Mouse (Mus musculus) erythroblast, adult 5-6 weeks (primary cell): ENCODE results near the gene Ppp6c. TPM values are rescaled to one million over a fixed set of nuclear protein-coding genes. Genes with fewer than 3 reads are reported as not detected.

Experiments used
- ATAC-seq: replicated peaks from 2 replicates; pipeline ENCODE4 v1.8.0; 2016; ENCODE audit warnings: moderate number of reproducible peaks, mild to moderate bottlenecking, moderate TSS enrichment, inconsistent platforms; ENCODE audit not compliant: poor library complexity, low FRiP score, severe bottlenecking
- total RNA-seq, 2 experiments: library from RNA; stranded (forward) in 1 of 2; stranded (reverse) in 1 of 2; fragments of 150-400 nt in 1 of 2; fragments of 200-764, 138-1000 nt in 1 of 2; gene quantifications; 2 replicates each; pipeline versions ENCODE4 v1.2.3 to v1.2.4; 2015 to 2017; ENCODE audit warnings: low replicate concordance in 2 of 2

Gene Ppp6c
- total RNA-seq, 2 experiments from 2014 or later = 29.6 to 44.2 TPM

DNA sequence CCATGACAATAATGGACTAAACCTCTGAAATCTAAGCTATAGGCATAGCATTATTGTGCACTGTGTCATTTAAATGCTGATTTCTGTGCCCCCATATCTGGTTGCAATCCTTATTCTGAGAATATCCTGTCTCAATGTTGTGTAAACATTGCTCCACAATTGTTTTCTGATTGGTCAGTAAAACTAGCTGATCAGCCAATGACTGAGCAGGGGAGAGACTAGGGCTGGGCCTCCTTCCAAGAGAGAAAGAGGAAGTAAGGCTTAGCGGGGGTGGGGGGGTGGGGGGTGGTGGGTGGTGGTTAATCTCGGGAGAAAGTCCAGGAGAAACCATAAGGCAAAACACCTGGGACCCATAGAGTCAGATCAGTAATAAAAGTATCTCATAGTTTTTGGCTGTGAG lies 78.2 kb downstream of the Ppp6c start:
- no peak for ATAC-seq

DNA sequence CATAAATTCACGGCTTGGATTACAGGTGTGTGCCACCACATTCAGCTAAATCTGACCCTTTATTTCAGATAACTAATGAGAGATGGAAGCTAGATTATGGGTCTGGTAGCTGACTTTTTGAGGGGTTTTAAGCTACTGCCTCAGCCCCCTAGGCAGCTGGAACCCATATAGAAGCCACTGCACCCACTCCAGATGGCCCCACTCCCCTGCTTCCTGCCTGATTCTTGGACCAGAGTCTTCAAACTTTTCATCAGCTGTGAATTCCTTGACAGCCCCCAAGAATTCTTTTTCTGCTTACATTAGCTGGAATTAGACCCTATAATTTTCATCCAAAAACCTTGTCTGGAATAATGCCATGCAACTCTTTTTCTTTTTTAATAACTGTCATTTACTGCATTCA lies 79.8 kb downstream of the Ppp6c start:
- no peak for ATAC-seq

Other genes with a start within 250 kb of the Ppp6c start
- 0.19 TPM in 1 of 2 replicates, not detected in the other for gene Wdr38, start 229.0 kb downstream of the Ppp6c start, total RNA-seq (2015; ENCODE audit: low replicate concordance)
- gene Wdr38, start 229.0 kb downstream of the Ppp6c start, total RNA-seq (2017; ENCODE audit: low replicate concordance) = not detected in 2 replicates
- gene Arpc5l, start 221.1 kb downstream of the Ppp6c start, total RNA-seq (2015; ENCODE audit: low replicate concordance) = 25.6 and 27.8 TPM in 2 replicates
- 13.5 and 14.1 TPM in 2 replicates for gene Arpc5l, start 221.1 kb downstream of the Ppp6c start, total RNA-seq (2017; ENCODE audit: low replicate concordance)
- 144 and 170 TPM in 2 replicates for gene Rpl35, start 220.8 kb downstream of the Ppp6c start, total RNA-seq (2015; ENCODE audit: low replicate concordance)
- 142 and 181 TPM in 2 replicates for gene Rpl35, start 220.8 kb downstream of the Ppp6c start, total RNA-seq (2017; ENCODE audit: low replicate concordance)
- 4.2 and 8.6 TPM in 2 replicates for gene Golga1, start 160.9 kb downstream of the Ppp6c start, total RNA-seq (2015; ENCODE audit: low replicate concordance)
- gene Golga1, start 160.9 kb downstream of the Ppp6c start, total RNA-seq (2017; ENCODE audit: low replicate concordance) = 21.7 and 25.6 TPM in 2 replicates
- gene Scai, start 35.7 kb downstream of the Ppp6c start, total RNA-seq (2015; ENCODE audit: low replicate concordance) = 4.2 and 6.7 TPM in 2 replicates
- 3.8 and 11.4 TPM in 2 replicates for gene Scai, start 35.7 kb downstream of the Ppp6c start, total RNA-seq (2017; ENCODE audit: low replicate concordance)